Mouse (Mus musculus) adrenal gland, postnatal 0 days (tissue): ENCODE results near the gene Usp44. TPM values are rescaled to one million over a fixed set of nuclear protein-coding genes. Genes with fewer than 3 reads are reported as not detected.

Experiments
- polyA plus RNA-seq: library from polyadenylated mRNA; unstranded; fragments of >200 nt; fragmentation: Nextera tagmentation; extraction: Ambion mirVana; gene quantifications from 2 replicates; pipeline ENCODE4 v1.2.1, GENCODE M21; 2015

Gene Usp44
- 0.15 and 0.16 TPM in 2 replicates for polyA plus RNA-seq

DNA sequence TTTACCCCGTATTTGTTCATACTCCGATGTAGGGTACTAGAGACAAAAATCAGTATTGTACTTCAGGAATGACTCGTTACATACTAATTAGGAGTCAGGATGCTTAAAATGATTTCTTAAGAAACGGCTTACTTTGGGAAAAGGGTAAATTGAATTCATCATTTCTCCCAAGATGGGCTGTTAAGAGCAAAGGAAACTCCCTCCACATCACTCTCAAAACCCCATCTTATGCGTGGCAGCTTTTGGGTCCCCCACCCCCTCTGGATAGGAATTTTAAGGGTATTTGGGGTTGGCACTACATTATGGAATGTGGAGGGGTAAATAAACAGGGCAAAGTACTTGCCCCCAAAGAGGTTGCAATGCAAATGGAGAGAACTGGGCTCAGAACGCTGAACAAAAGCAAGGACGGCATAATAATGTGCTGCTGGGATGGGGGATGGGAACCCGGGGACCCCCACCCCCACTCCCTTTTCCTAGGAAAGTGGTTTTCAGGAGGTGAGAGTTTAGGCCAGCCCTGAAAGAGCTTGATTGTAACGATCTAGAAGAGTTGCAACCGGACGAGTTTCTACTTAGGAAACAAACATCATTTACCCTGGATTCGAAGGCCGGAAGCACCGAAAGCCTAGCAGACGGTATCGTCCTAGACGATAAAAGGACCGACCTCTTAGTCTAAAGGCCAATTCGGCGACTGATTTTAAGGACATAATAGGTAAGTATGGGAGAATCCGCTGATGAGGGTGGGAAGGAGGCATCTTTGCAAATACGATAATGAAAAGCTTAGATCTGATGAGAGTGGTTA is at the start of gene Usp44:
Gene Usp44 (plus strand): TSS at position 625 of the 799 bp plus-strand sequence.

DNA sequence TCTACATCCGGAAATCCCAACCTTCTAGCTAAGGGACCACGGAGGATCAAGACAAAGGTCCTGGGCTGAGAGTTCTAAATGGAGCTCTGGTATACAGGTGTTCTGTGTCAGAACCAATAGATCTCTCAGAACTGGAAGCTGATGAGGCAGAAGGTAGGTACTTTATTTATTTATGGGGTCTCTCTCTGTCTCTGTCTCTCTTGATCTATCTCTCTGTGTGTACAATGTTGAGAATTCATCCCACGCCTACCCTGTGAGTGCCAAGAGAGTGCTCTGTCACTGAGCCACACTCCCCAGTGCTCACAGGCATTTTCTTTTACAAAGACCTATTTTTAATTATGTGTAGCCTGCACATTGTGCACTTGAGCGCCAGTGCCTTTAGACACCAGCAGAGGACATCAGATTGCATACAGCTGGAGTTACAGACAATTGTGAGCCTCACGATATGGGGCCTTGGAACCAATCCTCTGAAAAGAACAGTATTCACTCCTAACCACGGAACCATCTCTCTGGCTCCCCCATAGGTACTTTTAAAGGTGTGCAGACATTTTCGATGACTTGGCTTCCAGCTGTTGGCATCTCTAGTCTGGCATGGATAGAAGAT is 65.8 kb downstream of the Usp44 start, which contains the start of gene Metap2:
Gene Metap2 (minus strand): TSS at position 51 of the 604 bp plus-strand sequence.

Other genes starting within 250 kb of the Usp44 start
- 52.1 and 65.9 TPM in 2 replicates for gene Snrpf, start 241.8 kb upstream of the Usp44 start, polyA plus RNA-seq
- 0.43 and 0.82 TPM in 2 replicates for gene Ntn4, start 190.9 kb upstream of the Usp44 start, polyA plus RNA-seq
- gene Metap2, start 65.5 kb downstream of the Usp44 start, polyA plus RNA-seq = 167 and 200 TPM in 2 replicates
- 12.2 and 16.0 TPM in 2 replicates for gene Vezt, start 204.3 kb downstream of the Usp44 start, polyA plus RNA-seq
- gene Fgd6, start 204.4 kb downstream of the Usp44 start, polyA plus RNA-seq = 1.2 and 1.3 TPM in 2 replicates